Mouse (Mus musculus) heart, embryonic 14.5 days (tissue): Measurements from ENCODE around the gene Spaca5. TPM values are rescaled to one million over a fixed set of nuclear protein-coding genes. Genes with fewer than 3 reads are reported as not detected.

Source experiments
- ATAC-seq: fragments of 200-750 bp; cut with Nextera tagmentation; 2 replicates; pipeline ENCODE4 v1.8.0; 2017; ENCODE audit warnings: low read depth, moderate TSS enrichment; ENCODE audit not compliant: insufficient number of reproducible peaks, insufficient read depth, low FRiP score
- H3K27ac ChIP-seq, 2 experiments: fragments of 200-500 bp in 1 of 2; fragments of 300-500 bp in 1 of 2; sonication (generic) in 1 of 2; replicated peaks in 1 of 2; 2 replicates each; pipeline ENCODE4 v1.5.1; 2012 to 2014; ENCODE audit warnings: low read depth in 2 of 2, low read length in 2 of 2, control low read depth in 1 of 2, mild to moderate bottlenecking in 1 of 2, mixed read lengths in 1 of 2; ENCODE audit not compliant: control insufficient read depth in 1 of 2, insufficient read depth in 1 of 2
- H3K27me3 ChIP-seq: fragments of 300-500 bp; sonication (generic); 2 replicates; pipeline ENCODE4 v1.6.1; 2014; ENCODE audit warnings: mild to moderate bottlenecking, low read length, control low read depth; ENCODE audit not compliant: control insufficient read depth, insufficient read depth
- H3K36me3 ChIP-seq: fragments of 300-500 bp; sonication (generic); 2 replicates; pipeline ENCODE4 v1.6.1; 2014; ENCODE audit warnings: mild to moderate bottlenecking, control low read depth, low read length, mixed read lengths; ENCODE audit not compliant: control insufficient read depth, insufficient read depth
- H3K4me1 ChIP-seq, 2 experiments: fragments of 200-500 bp in 1 of 2; fragments of 300-500 bp in 1 of 2; sonication (generic) in 1 of 2; 2 replicates each; pipeline ENCODE4 v1.6.1; 2012 to 2014; ENCODE audit warnings: low read length in 2 of 2, control low read depth in 1 of 2, mixed read lengths in 1 of 2; ENCODE audit not compliant: control insufficient read depth in 2 of 2, insufficient read depth in 2 of 2
- H3K4me2 ChIP-seq: fragments of 300-500 bp; sonication (generic); 2 replicates; pipeline ENCODE4 v1.6.1; 2014; ENCODE audit warnings: mild to moderate bottlenecking, low read length
- H3K4me3 ChIP-seq, 2 experiments: fragments of 200-500 bp in 1 of 2; fragments of 300-500 bp in 1 of 2; sonication (generic) in 1 of 2; 2 replicates each; pipeline ENCODE4 v1.5.1; 2012 to 2014; ENCODE audit warnings: low read length in 2 of 2, mild to moderate bottlenecking in 2 of 2, control low read depth in 1 of 2, low read depth in 1 of 2, moderate library complexity in 1 of 2; ENCODE audit not compliant: control insufficient read depth in 1 of 2, insufficient read depth in 1 of 2
- H3K9ac ChIP-seq: fragments of 300-500 bp; sonication (generic); 2 replicates; pipeline ENCODE4 v1.6.1; 2014; ENCODE audit warnings: mild to moderate bottlenecking, low read length
- H3K9me3 ChIP-seq: fragments of 300-500 bp; sonication (generic); 2 replicates; pipeline ENCODE4 v1.6.1; 2016; ENCODE audit warnings: low read length, control low read depth; ENCODE audit not compliant: control insufficient read depth
- WGBS: fragments of 180-500 bp; shearing (Covaris S2); extraction: QIAGEN DNeasy Blood & Tissue Kit; methylation state at CpG from one replicate; pipeline ENCODE4 v1.1.7; 2014; 5-methylcytosine and 5-hydroxymethylcytosine counted together
- polyA plus RNA-seq: library from polyadenylated mRNA; unstranded; fragments of >200 nt; fragmentation: Nextera tagmentation; extraction: Ambion mirVana; gene quantifications from 2 replicates; pipeline ENCODE4 v1.2.1, GENCODE M21; 2014

Gene Spaca5
- polyA plus RNA-seq: not detected in 2 replicates

DNA sequence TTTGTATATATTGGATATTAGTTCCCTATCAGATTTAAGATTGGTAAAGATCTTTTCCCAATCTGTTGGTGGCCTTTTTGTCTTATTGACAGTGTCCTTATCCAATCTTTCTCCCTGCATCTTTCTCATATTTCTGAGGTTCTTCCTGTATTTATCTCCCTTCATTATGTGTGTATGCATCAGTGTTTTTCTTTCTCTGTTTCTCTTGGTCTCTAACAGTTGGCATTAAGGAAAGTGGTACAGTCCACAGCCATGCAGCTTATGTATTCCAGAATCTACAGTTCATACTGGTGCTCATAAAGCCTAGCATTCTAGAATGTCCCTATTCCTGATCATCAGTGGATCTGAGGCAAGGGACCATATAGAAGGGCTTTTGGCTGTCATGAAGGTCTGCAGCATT, at the start of gene Spaca5:
Spaca5 (plus strand) TSS at position 301 of the 400 bp plus-strand sequence.
- no peak within 1 kb of the TSS for H3K4me3 ChIP-seq
- no peak within 1 kb of the TSS for H3K9ac ChIP-seq
- ATAC-seq: no peak
- H3K4me2 ChIP-seq: no peak within 1 kb of the TSS
- no peaks in the 10 kb centered on the region for H3K27me3 ChIP-seq
- H3K4me1 ChIP-seq: no peaks in the 10 kb centered on the region
- no peak within 1 kb of the TSS for H3K27ac ChIP-seq
- no peaks in the 10 kb centered on the region for H3K36me3 ChIP-seq
- no peaks in the 10 kb centered on the region for H3K9me3 ChIP-seq

DNA sequence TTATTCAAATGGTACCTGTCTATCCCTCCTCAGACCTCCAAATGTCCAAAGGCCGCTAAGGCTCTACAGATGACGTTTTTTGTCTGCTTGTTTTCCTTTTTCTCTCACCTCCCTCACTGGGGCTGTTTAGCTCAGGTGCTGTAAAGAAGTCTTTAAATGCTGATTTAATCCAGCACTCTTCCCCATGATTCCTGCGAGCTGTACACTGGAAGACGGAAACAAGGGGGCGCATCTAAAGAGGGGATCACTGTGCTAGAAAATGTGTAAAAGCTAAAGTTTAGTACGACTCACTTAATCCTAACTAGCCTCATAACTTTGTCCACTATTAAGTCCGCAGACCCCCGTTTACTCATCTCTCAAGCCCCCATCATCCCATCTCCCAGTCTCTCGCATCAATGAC, 6.7 kb upstream of the Spaca5 start:
- Histone ChIP-seq H3K27ac (no peak overlapping the region), H3K4me2 (peak overlapping the region; percentile 52)

DNA sequence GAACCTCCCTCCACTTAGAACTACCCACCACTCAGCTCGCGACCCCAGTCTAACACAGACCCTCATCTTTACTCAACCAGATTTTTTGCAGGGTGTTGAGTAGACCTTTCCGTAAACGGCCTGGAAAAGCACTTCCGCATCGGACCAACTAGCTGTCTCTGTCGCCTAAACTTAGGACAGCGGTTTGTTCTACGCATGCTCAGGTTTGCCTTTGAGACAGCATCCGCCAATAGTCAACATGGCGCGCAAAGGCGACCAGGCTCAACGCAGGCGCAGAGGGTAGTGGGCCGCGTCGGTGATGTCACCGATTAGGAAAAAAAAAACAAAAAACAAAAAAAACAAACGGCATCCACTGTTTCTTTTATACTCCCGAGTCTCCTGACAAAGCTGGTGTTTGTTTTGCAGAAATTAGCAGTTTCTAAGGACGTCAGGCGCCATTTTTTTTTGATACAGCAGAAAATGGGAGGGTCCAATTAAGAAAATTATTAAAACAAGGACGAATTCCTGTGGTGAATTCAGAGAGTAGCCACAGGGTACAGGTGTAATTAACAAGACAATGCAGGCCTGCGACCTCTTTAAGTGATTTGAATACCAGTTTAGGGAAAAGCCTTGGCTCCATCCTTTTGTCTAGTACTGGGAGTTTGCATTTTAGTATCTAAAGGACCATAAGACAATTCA, 6.2 kb upstream of the Spaca5 start, which contains the start of gene Zfp182:
Zfp182 (minus strand) TSS at position 451 of the 678 bp plus-strand sequence.
- Histone ChIP-seq H3K4me1 (no peaks in the 10 kb centered on the region), H3K36me3 (no peaks in the 10 kb centered on the region), H3K9me3 (no peaks in the 10 kb centered on the region), H3K4me2 (peak within 1 kb of the TSS; percentile 52), H3K4me3 (peak within 1 kb of the TSS; percentile 54 to 65), H3K9ac (peak within 1 kb of the TSS; percentile 72), H3K27me3 (no peaks in the 10 kb centered on the region), H3K27ac (no peak within 1 kb of the TSS)
- peak; percentile 35; the same call in 1 of the 2 replicates for ATAC-seq
- 18% methylated on average over 25 of the region's 25 CpGs for WGBS

More for the DNA sequence above, 6.7 kb upstream of the Spaca5 start:
- no peak for ATAC-seq
- Histone ChIP-seq H3K4me1 (no peaks in the 10 kb centered on the region), H3K9me3 (no peaks in the 10 kb centered on the region), H3K9ac (peak overlapping the region; percentile 72), H3K4me3 (peak overlapping the region; percentile 54 to 65), H3K36me3 (no peaks in the 10 kb centered on the region), H3K27me3 (no peaks in the 10 kb centered on the region)
- WGBS: 21% methylated on average over 9 of the region's 9 CpGs

DNA sequence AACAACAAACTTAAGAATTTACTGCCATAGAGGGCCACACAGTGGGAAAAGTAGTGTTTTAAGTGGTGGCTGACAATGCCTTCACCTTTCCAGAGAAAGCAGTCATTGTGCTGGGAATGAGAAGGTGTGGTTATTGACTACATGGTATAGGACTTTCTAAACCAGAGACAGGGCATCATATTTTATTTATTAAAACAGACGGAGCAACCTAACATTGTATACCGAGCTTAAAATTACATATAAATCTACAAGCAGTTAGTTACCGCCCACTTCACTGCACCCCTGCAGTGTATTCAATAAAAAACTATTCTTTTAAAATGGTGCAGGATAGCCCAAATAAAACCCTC, 5.7 kb upstream of the Spaca5 start:
- Histone ChIP-seq H3K27ac (no peak overlapping the region), H3K27me3 (no peaks in the 10 kb centered on the region), H3K4me1 (no peaks in the 10 kb centered on the region), H3K4me3 (peak overlapping the region in 1 of 2 experiments; percentile 54; a peak in 2 of 4 replicates), H3K4me2 (peak overlapping the region; percentile 52), H3K9me3 (no peaks in the 10 kb centered on the region), H3K36me3 (no peaks in the 10 kb centered on the region), H3K9ac (no peak overlapping the region)
- 71% methylated on average over 3 of the region's 3 CpGs for WGBS
- ATAC-seq: no peak

DNA sequence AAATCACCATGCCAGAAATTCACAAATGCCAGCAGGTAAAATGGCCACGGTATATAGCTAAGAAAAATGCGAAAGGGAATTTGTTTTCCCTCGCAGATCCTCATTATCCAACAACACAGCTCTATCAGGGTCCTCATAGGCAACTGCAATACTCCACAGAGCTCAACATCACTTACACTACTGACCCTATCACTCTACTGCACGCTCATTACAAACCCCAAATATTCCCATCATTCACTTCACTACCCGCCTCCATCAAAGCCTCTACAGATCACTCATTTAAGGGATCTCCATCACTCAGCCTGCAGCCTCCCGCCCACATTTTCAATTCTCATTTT, 20.4 kb downstream of the Spaca5 start:
- H3K36me3 ChIP-seq: no peaks in the 10 kb centered on the region
- peak overlapping the region; percentile 68 for H3K9ac ChIP-seq
- H3K27me3 ChIP-seq: no peaks in the 10 kb centered on the region
- no peaks in the 10 kb centered on the region for H3K4me1 ChIP-seq
- H3K27ac ChIP-seq: peak overlapping the region in 1 of 2 experiments; percentile 27; a peak in 1 of 4 replicates
- no peaks in the 10 kb centered on the region for H3K9me3 ChIP-seq
- ATAC-seq: no peak
- H3K4me2 ChIP-seq: peak overlapping the region; percentile 66
- WGBS: 33% methylated on average over 6 of the region's 6 CpGs
- peak overlapping the region; percentile 47 to 53 for H3K4me3 ChIP-seq

DNA sequence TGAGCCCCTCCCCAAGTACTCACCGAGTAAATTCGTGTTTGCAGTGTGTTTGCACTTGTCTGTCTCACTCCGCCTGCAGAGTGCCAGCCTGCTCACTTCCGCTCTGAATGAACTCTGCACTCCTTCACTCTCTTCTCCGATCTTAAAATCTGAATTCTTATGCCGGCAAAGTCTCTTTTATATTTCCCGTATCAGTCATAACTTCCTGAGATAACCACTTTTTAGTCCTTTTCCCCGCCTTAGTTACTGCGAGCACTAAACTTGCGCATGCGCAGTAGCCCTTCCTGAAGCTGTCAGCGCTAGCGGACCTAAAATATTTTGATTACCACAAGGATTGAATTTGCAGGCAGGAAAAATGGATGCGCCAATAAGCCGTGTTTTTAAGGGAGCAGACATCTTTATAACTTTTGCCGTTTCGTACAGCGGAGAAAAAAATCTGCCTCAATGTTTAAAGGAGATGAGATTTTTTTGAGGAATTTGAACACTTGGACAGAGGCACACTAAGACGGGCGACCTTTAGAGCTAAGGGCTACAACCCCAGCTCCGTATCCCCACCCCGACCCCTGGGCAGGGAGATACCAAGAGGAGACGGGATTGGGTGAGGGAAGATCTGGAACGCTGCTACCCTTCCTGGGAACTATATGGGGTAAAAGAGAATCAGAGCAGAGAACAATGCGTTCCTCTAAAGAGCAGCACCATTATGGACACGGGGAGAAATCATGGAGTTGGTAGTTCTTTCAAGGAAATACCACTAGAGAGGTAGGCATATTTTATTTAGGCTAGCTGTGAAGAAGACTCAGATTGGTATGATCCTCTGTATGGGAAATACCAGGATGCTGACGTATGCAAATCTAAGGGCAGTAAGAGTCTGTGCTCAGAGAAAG, 21.0 kb downstream of the Spaca5 start, which contains the start of gene Zfp300:
Zfp300 (minus strand) TSS at position 545 of the 884 bp plus-strand sequence.
- Histone ChIP-seq H3K9ac (peak within 1 kb of the TSS; percentile 68), H3K36me3 (no peaks in the 10 kb centered on the region), H3K27me3 (no peaks in the 10 kb centered on the region), H3K4me3 (peak within 1 kb of the TSS; percentile 47 to 53), H3K4me2 (peak within 1 kb of the TSS; percentile 66), H3K4me1 (no peaks in the 10 kb centered on the region), H3K27ac (peak within 1 kb of the TSS; percentile 67 to 75), H3K9me3 (no peaks in the 10 kb centered on the region)
- WGBS: 19% methylated on average over 27 of the region's 27 CpGs
- ATAC-seq: no peak; the same call in 1 of the 2 replicates

DNA sequence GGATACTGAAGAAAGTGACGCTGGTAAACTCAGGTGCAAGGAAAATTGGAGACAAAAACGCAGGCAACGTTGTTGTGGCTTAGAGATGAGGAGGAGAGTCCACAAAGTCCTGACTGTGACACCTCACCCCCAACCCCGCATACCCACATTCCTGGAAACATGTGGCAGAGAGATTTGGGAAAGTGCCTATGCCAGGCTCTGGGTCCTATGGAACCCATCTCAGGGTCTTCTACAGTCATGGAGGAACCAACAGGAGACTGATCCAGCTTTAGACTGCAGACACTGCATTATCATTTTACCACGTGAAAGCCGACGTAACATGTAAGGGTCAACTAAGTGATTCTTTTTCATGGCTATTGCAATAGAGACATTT, 21.6 kb downstream of the Spaca5 start:
- Histone ChIP-seq H3K9ac (peak overlapping the region; percentile 68; the same call in 1 of the 2 replicates), H3K9me3 (no peaks in the 10 kb centered on the region)

More for the DNA sequence above, 21.6 kb downstream of the Spaca5 start:
- Histone ChIP-seq H3K36me3 (no peaks in the 10 kb centered on the region), H3K27me3 (no peaks in the 10 kb centered on the region), H3K4me1 (no peaks in the 10 kb centered on the region), H3K4me2 (peak overlapping the region; percentile 66), H3K4me3 (peak overlapping the region; percentile 47 to 53; a peak in 3 of 4 replicates), H3K27ac (peak overlapping the region in 1 of 2 experiments; percentile 67; a peak in 1 of 4 replicates)
- no peak for ATAC-seq
- WGBS: 47% methylated on average over 7 of the region's 7 CpGs
